Mouse (Mus musculus) limb, embryonic 11.5 days (tissue): ENCODE data around the gene Whrn. TPM values are rescaled to one million over a fixed set of nuclear protein-coding genes. Genes with fewer than 3 reads are reported as not detected.

Experiments
- ATAC-seq: fragments of 200-750 bp; cut with Nextera tagmentation; 2 replicates; pipeline ENCODE4 v1.8.0; 2017; ENCODE audit warnings: low read depth; ENCODE audit not compliant: insufficient number of reproducible peaks, low FRiP score, low TSS enrichment
- DNase-seq: peaks from one replicate; pipeline ENCODE4 v3.0.0-alpha.2; 2015; ENCODE audit warnings: low spot score
- H3K27ac ChIP-seq: fragments of 300-500 bp; sonication (generic); replicated peaks from 2 replicates; pipeline ENCODE4 v1.5.1; 2014; ENCODE audit warnings: low read depth, mild to moderate bottlenecking, low read length
- H3K27me3 ChIP-seq: fragments of 300-500 bp; sonication (generic); 2 replicates; pipeline ENCODE4 v1.6.1; 2014; ENCODE audit warnings: mild to moderate bottlenecking, low read length, mixed read lengths; ENCODE audit not compliant: control insufficient read depth, insufficient read depth
- H3K36me3 ChIP-seq: fragments of 300-500 bp; sonication (generic); 2 replicates; pipeline ENCODE4 v1.6.1; 2014; ENCODE audit warnings: mild to moderate bottlenecking, low read length, moderate library complexity, mixed read lengths; ENCODE audit not compliant: control insufficient read depth, insufficient read depth
- H3K4me1 ChIP-seq: fragments of 300-500 bp; sonication (generic); 2 replicates; pipeline ENCODE4 v1.6.1; 2014; ENCODE audit warnings: low read length, mixed read lengths; ENCODE audit not compliant: control insufficient read depth, insufficient read depth
- H3K4me2 ChIP-seq: fragments of 300-500 bp; sonication (generic); 2 replicates; pipeline ENCODE4 v1.6.1; 2014; ENCODE audit warnings: low read depth, mild to moderate bottlenecking, moderate library complexity; ENCODE audit not compliant: severe bottlenecking
- H3K4me3 ChIP-seq: fragments of 300-500 bp; sonication (generic); 2 replicates; pipeline ENCODE4 v1.5.1; 2014; ENCODE audit warnings: low read depth, low read length
- H3K9ac ChIP-seq: fragments of 300-500 bp; sonication (generic); 2 replicates; pipeline ENCODE4 v1.6.1; 2014; ENCODE audit warnings: mild to moderate bottlenecking, low read length
- H3K9me3 ChIP-seq: fragments of 300-500 bp; sonication (generic); 2 replicates; pipeline ENCODE4 v1.6.1; 2016; ENCODE audit warnings: low read length; ENCODE audit not compliant: control insufficient read depth
- WGBS: fragments of 180-500 bp; shearing (Covaris S2); extraction: QIAGEN DNeasy Blood & Tissue Kit; methylation state at CpG from one replicate; pipeline ENCODE4 v1.1.7; 2014; 5-methylcytosine and 5-hydroxymethylcytosine counted together
- polyA plus RNA-seq: library from polyadenylated mRNA; unstranded; fragments of >200 nt; fragmentation: Nextera tagmentation; extraction: Ambion mirVana; gene quantifications from 2 replicates; pipeline ENCODE4 v1.2.1, GENCODE M21; 2014

Gene Whrn
- polyA plus RNA-seq, 1 experiment from 2014 or later, result 14.0 TPM

DNA sequence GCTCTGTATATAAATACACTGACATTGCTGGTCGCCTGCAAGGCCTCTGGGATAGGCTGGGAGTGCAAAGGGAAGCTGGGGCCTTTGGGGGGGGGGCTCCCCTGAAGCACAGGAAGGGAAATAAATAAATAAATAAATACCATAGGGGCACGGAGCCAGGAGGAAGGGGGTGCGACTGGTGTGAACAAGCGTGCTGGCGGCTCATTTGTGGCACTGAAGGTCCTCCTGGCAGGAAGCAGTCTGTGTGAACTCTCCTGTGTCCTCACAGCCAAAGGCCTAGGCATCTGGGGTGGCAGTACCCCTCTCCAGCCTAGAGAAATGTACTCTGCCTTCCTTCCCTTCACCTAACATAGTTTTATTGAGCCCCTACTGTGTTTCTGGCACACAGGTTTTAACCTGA, 80.8 kb downstream of the Whrn start:
- no peaks in the 10 kb centered on the region for H3K36me3 ChIP-seq
- DNase-seq, result no peak
- no peaks in the 10 kb centered on the region for H3K9me3 ChIP-seq
- no peak overlapping the region for H3K4me2 ChIP-seq
- no peak for ATAC-seq
- H3K4me3 ChIP-seq, result no peak overlapping the region
- H3K4me1 ChIP-seq, result 0 out of 2 replicates have a peak, but pooled peaks cover 3% of the 10 kb centered on the region
- H3K27ac ChIP-seq, result no peak overlapping the region
- H3K27me3 ChIP-seq, result no peaks in the 10 kb centered on the region
- H3K9ac ChIP-seq, result no peak overlapping the region
- WGBS, result 89% methylated on average over 5 of the region's 5 CpGs

DNA sequence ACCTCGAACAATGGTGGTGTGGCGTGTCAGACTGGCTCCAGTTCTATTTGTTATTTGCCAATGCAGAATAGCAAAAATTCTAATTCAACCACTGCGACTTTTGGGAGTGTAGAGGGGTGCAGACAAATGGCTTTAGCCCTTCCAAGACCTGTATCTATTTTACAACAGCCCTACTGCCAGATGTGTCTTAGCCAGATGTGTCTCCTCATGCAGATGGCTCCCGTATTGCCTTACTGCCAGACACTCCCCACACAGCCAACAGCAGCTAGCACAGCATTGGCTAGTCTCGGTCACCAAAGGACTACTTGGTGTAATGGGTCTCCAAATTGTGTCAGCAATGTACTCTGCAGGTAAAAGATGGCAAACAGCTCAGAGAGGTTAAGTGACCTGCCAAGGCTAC, 84.6 kb downstream of the Whrn start:
- H3K4me3 ChIP-seq, result no peak overlapping the region
- no peak overlapping the region for H3K27ac ChIP-seq
- no peak for ATAC-seq
- no peak overlapping the region for H3K9ac ChIP-seq
- DNase-seq, result no peak
- H3K27me3 ChIP-seq, result no peaks in the 10 kb centered on the region
- 56% methylated on average over 5 of the region's 5 CpGs for WGBS
- H3K4me2 ChIP-seq, result no peak overlapping the region; the same call in 1 of the 2 replicates
- H3K9me3 ChIP-seq, result no peaks in the 10 kb centered on the region
- H3K36me3 ChIP-seq, result no peaks in the 10 kb centered on the region
- peaks cover 7% of the 10 kb centered on the region for H3K4me1 ChIP-seq

DNA sequence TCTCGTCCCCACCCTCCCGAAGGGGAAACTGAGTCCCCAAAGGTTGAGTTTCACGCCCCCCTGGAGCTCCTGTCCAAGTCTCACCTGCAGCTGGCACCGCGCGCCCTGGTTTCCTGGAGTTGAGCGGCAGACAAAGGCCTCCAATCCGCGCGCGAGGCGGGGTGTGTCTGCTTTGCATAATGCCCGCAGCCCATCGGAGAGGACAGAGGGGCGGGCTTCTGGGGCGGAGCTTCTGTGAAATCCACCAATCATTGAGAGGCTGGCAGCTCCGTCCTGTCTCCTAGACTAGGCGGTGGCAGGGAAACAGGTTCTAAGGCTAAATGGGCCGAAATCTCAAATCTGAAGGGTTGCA, 85.2 kb downstream of the Whrn start:
- under 1% methylated on average over 19 of the region's 19 CpGs for WGBS
- no peaks in the 10 kb centered on the region for H3K27me3 ChIP-seq
- H3K27ac ChIP-seq, result peak overlapping the region; percentile 10; the same call in 1 of the 2 replicates
- H3K4me1 ChIP-seq, result peaks cover 7% of the 10 kb centered on the region
- no peaks in the 10 kb centered on the region for H3K9me3 ChIP-seq
- H3K36me3 ChIP-seq, result no peaks in the 10 kb centered on the region
- ATAC-seq (peak; percentile 84), DNase-seq (peak; percentile 97)
- H3K4me2 ChIP-seq, result peak overlapping the region; percentile 90
- peak overlapping the region; percentile 56 for H3K4me3 ChIP-seq
- peak overlapping the region; percentile 43 for H3K9ac ChIP-seq

DNA sequence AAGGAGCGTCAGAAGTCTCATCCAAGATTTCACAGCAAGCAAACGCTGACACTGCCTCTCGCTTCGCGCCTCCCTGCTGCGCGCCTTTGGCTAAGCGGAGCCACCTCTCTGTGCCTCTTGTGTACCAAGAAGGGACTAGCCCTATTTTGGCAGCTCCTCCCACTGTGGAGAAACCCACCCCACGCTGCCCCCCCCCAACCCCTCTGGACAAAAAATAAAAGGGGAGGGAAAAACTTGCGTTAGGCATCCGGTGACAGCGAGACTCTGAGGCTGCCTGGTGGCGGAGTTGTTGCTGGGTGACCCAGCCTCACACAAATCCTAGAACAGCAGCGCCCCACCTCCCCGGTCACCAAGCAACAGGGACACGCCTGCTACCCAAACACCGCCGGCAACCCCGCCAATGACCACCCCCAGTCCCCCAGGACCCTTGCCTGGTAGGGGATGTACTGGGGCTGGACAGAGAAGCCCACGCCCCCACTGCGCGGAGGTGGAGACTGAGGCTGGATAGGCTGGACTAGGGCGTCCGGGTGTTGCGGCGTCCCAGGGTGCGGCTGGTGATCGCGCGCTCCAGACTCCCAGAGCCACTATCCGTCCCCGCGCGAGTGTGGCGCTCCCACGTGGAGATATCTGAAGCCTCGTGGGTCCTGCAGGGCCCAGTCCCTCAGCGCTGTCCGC, 85.7 kb downstream of the Whrn start:
- peak overlapping the region; percentile 56 for H3K4me3 ChIP-seq
- peak overlapping the region; percentile 43 for H3K9ac ChIP-seq
- H3K9me3 ChIP-seq, result no peaks in the 10 kb centered on the region
- H3K4me2 ChIP-seq, result peak overlapping the region; percentile 90
- under 1% methylated on average over 39 of the region's 39 CpGs for WGBS
- peak; percentile 79 for ATAC-seq
- no peaks in the 10 kb centered on the region for H3K27me3 ChIP-seq
- peak; percentile 81 for DNase-seq
- peaks cover 7% of the 10 kb centered on the region for H3K4me1 ChIP-seq
- H3K27ac ChIP-seq, result peak overlapping the region; percentile 10; the same call in 1 of the 2 replicates
- H3K36me3 ChIP-seq, result no peaks in the 10 kb centered on the region

DNA sequence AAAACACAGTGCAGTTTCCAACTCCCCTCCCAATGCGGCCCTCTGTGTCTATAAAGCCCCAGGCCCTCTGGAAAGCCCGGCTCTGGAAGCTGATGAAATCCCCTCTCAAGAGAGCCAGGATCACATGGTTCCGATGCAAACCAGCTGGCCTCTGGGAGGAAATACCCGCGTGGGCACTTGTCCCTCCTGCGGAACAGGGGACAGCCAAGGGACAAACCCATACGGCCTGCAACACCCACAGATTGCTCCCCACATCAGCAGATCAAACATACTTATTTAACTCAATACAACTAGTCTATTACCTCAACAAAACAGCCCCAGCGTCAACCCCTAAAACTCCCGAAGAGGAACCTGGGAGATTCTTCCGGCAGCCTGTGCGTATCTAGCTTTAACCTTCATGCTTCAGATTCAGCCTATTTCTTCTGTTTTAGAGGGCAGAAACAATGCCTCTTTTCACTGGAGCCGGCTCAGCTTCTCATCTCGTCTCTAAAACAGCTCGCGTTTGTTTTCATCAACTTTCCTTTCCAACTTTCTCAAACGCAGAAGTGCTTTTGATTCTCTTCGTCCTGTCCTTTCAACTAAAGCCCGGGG, 86.4 kb downstream of the Whrn start:
- Histone ChIP-seq H3K36me3 (no peaks in the 10 kb centered on the region), H3K4me3 (peak overlapping the region; percentile 56), H3K4me2 (peak overlapping the region; percentile 90), H3K27me3 (no peaks in the 10 kb centered on the region), H3K27ac (no peak overlapping the region; the same call in 1 of the 2 replicates), H3K4me1 (peaks cover 12% of the 10 kb centered on the region), H3K9me3 (no peaks in the 10 kb centered on the region), H3K9ac (peak overlapping the region; percentile 43)
- peak; percentile 53 for DNase-seq
- ATAC-seq, result no peak
- 4% methylated on average over 18 of the region's 18 CpGs for WGBS

DNA sequence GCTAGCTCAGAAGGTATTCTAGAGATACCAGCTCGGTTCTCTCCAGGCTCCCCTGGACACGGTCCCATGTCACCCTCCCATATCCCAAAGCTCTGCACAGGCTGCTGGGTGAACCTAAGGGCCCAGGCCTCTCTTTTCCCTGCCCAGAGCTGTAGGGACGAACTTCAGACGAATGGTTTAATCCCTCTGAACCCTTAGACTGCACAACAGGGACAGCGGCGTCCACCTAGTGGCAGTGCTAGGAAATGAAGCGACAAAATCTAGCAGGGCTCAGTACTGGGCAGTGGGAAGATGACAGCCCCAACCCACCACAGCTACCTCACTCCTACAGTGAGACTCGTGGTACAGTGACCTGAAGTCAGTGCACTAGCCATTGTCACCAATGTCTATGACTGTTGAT, 87.1 kb downstream of the Whrn start:
- ATAC-seq, result peak; percentile 55
- Histone ChIP-seq H3K27me3 (no peaks in the 10 kb centered on the region), H3K9me3 (no peaks in the 10 kb centered on the region), H3K27ac (no peak overlapping the region), H3K4me3 (no peak overlapping the region), H3K9ac (no peak overlapping the region), H3K36me3 (no peaks in the 10 kb centered on the region), H3K4me1 (peaks cover 20% of the 10 kb centered on the region), H3K4me2 (peak overlapping the region; percentile 90; the same call in 1 of the 2 replicates)
- WGBS, result 10% methylated on average over 8 of the region's 8 CpGs
- DNase-seq, result peak; percentile 80

DNA sequence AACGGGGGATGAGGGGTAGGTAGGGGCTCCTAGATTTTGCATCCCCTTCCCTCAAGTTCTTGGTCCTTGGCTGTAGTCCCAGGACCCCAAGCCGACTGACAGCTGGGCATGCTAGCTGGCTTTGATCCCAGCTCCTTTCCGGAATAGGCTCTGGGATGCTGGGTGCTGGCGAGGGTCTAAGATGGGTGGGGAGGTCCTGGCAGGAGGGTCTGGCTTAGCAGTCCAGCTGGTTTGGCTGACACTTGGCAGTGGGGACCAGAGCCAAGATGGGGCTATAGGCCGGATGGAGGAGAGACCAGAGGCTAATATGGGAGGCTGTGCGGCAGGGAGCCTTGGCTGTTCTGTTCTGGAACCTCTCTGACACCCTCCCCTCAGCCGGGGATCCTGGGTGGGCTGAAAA, 87.5 kb downstream of the Whrn start:
- Histone ChIP-seq H3K9me3 (no peaks in the 10 kb centered on the region), H3K27me3 (no peaks in the 10 kb centered on the region), H3K4me3 (no peak overlapping the region), H3K9ac (no peak overlapping the region), H3K4me2 (no peak overlapping the region), H3K27ac (no peak overlapping the region), H3K36me3 (no peaks in the 10 kb centered on the region), H3K4me1 (peaks cover 24% of the 10 kb centered on the region)
- DNase-seq (no peak), ATAC-seq (no peak)
- WGBS, result 70% methylated on average over 7 of the region's 7 CpGs

DNA sequence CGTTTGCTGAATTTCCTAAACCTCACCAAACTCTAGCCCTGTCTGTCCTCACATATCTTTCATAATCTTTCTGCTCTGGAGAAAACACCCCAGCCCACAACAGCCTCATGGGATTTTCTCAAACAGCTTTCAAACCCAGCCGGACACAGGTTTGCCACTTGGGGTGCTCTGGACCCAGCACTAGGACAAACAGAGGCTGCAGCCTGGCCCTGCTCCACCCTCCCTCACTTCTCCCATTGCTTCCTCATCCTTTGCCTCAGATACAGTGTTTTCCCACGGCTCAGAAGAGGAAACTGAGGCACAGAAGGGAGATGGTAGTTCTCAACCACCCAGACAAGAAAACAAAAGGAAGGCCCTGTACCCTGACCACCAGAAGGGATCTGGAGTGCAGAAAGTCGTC, 90.1 kb downstream of the Whrn start:
- WGBS, result 58% methylated on average over 4 of the region's 4 CpGs
- ATAC-seq (no peak), DNase-seq (no peak)
- Histone ChIP-seq H3K4me2 (no peak overlapping the region), H3K9ac (no peak overlapping the region), H3K9me3 (no peaks in the 10 kb centered on the region), H3K27ac (no peak overlapping the region), H3K36me3 (no peaks in the 10 kb centered on the region), H3K4me1 (peaks cover 31% of the 10 kb centered on the region), H3K27me3 (no peaks in the 10 kb centered on the region), H3K4me3 (no peak overlapping the region)
